Mouse (Mus musculus): Measurements from ENCODE around the gene Nr2e1.

- TF ChIP-seq CTCF (IDR thresholded peaks at IDR 0.05; ENCODE audit: insufficient read depth, low read depth, low read length) (no peak), POLR2A (IDR thresholded peaks at IDR 0.05; ENCODE audit: insufficient read depth, low read depth, low read length) (no peak)
Observed at GRCm38 (mm10) chr10:42604874-42605273, 21.4 kb upstream of the Nr2e1 start.

Data from olfactory bulb, adult 2 months (tissue).